Mouse (Mus musculus): Measurements from ENCODE around the gene Arsb.

The Arsb gene

GRCm38 (mm10) chr13:93987611-93988010 is 216.2 kb downstream of the Arsb start:
- DNase-seq (ENCODE audit: low spot score) = no peak

GRCm38 (mm10) chr13:93989208-93989607 is 217.8 kb downstream of the Arsb start:
- DNase-seq (ENCODE audit: low spot score) = no peak

GRCm38 (mm10) chr13:93989736-93990611 is 218.5 kb downstream of the Arsb start:
- DNase-seq (ENCODE audit: low spot score) = no peak

DNA sequence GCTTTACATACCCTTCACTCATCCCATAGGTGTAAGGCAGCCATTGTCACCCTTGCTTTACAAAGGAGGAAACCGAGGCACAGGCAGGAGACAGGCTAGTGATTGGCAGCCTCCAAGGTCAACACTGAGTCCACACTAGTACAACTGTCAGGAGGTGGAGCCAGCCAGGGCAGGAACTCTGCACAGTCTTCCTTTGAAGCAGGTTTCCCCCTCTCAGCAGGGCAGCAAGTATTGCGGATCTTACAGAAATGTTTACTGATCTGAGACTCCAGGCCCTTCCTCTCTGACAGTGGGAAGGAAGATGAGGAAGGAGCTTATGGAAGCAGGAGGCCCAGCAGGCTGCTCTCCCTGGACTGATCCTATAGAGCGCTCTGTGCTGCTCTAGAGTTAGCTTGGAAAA is 219.4 kb downstream of the Arsb start:
- DNase-seq (ENCODE audit: low spot score) = no peak

GRCm38 (mm10) chr13:93992342-93992882 is 221.0 kb downstream of the Arsb start:
- DNase-seq (ENCODE audit: low spot score) = no peak
